ENCODE assay signal across 19 mouse cellular contexts in the genomic region with DNA sequence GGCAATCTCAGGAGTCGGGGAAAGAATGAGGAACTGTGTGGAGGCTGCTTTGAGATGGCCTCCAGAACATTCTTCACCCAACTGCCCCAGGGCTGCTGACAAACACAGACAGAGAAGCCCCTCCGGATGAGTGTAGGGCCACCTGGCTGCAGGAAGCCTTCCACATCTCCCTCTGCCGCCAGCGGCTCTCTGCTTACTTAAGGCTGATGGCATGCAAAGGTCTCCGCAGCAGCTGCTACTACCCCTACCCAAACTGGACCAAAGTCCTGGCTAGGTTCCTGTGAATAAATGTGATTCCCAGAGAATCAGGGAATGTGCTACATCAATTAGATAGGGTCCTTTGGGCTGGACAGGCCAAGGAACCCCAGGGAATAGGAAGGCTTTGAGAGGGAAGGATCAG. TPM values are rescaled to one million over a fixed set of nuclear protein-coding genes. Genes with fewer than 3 reads are reported as not detected.
DNase-seq lines count a peak whose midpoint lies in the region; ATAC-seq and TF ChIP-seq lines count a peak whose summit lies in the region.
"Had no signal": no experiment of that assay in that cellular context is flagged by ENCODE, and none has a peak within 500 bp of the region (broad histone marks: within the 10 kb centered on the region; RNA-seq: fewer than 3 reads in every experiment).

No protein-coding gene starts in this region.

- 61% methylated on average over 5 of the region's 5 CpGs for WGBS in kidney, postnatal 0 days
- WGBS in kidney, adult 2 months: 65% methylated on average over 5 of the region's 5 CpGs
- 49% methylated on average over 5 of the region's 5 CpGs for WGBS in embryonic facial prominence, embryonic 15.5 days
- WGBS in stomach, embryonic 15.5 days: 41% methylated on average over 5 of the region's 5 CpGs
- WGBS in forebrain, embryonic 13.5 days: 83% methylated on average over 5 of the region's 5 CpGs

- no peaks in the 10 kb centered on the region for H3K36me3 ChIP-seq in kidney, postnatal 0 days (ENCODE audit: insufficient read depth, low read length)
- H3K36me3 ChIP-seq in kidney, adult 2 months (ENCODE audit: control insufficient read depth, insufficient read depth, low read length): no peaks in the 10 kb centered on the region
- H3K36me3 ChIP-seq in embryonic facial prominence, embryonic 15.5 days: no peaks in the 10 kb centered on the region
- no peaks in the 10 kb centered on the region for H3K36me3 ChIP-seq in stomach, embryonic 15.5 days
- no peaks in the 10 kb centered on the region for H3K36me3 ChIP-seq in forebrain, embryonic 13.5 days (ENCODE audit: poor library complexity, severe bottlenecking)
- H3K36me3 ChIP-seq: hindbrain, embryonic 13.5 days; midbrain, embryonic 12.5 days had no signal

- TF ChIP-seq CTCF in kidney, postnatal 0 days (IDR thresholded peaks at IDR 0.05; ENCODE audit: low read depth): no peak; the same call in 1 of the 2 replicates
- TF ChIP-seq CTCF in kidney, adult 2 months (conservative IDR thresholded peaks at IDR 0.05; ENCODE audit: insufficient read depth, insufficient read length, low read depth, low read length): no peak

- peak overlapping the region; percentile 48; the same call in 1 of the 2 replicates for H3K27ac ChIP-seq in kidney, postnatal 0 days
- H3K27ac ChIP-seq in kidney, adult 2 months (ENCODE audit: insufficient read depth, low read depth, low read length): no peak overlapping the region
- H3K27ac ChIP-seq in embryonic facial prominence, embryonic 15.5 days (replicated peaks): peak overlapping the region; percentile 58
- peak overlapping the region; percentile 21; the same call in 1 of the 2 replicates for H3K27ac ChIP-seq in stomach, embryonic 15.5 days
- H3K27ac ChIP-seq in forebrain, embryonic 13.5 days: no peak overlapping the region
- H3K27ac ChIP-seq: hindbrain, embryonic 13.5 days; left cerebral cortex, adult 2 months; midbrain, embryonic 12.5 days had no signal

- peak; percentile 30 for DNase-seq in gastrocnemius, postnatal 14 days
- no peak for DNase-seq in gastrocnemius, adult 8-10 months (ENCODE audit: low spot score in 2 of 2)
- DNase-seq in kidney, postnatal 0 days (ENCODE audit: low spot score): no peak
- DNase-seq in kidney, adult 2 months: no peak
- no peak for DNase-seq in cerebellum, adult 9-10 months
- DNase-seq: adrenal gland, postnatal 25 days; cerebellum, postnatal 14 days; forebrain, postnatal 0 days; gastrocnemius, postnatal 36 days; kidney, adult 8-10 months; lung, postnatal 36 days; thymus, postnatal 4 days had no signal

- H3K4me2 ChIP-seq in kidney, postnatal 0 days (ENCODE audit: low read length): no peak overlapping the region
- no peak overlapping the region for H3K4me2 ChIP-seq in embryonic facial prominence, embryonic 15.5 days (replicated peaks)
- H3K4me2 ChIP-seq in stomach, embryonic 15.5 days: no peak overlapping the region
- no peak overlapping the region for H3K4me2 ChIP-seq in forebrain, embryonic 13.5 days
- H3K4me2 ChIP-seq: hindbrain, embryonic 13.5 days; midbrain, embryonic 12.5 days had no signal

- H3K4me1 ChIP-seq in kidney, postnatal 0 days (replicated peaks; ENCODE audit: insufficient read depth, low read length): peaks cover 12% of the 10 kb centered on the region
- H3K4me1 ChIP-seq in kidney, adult 2 months (ENCODE audit: control insufficient read depth, insufficient read depth, low read length): peaks cover 14% of the 10 kb centered on the region
- H3K4me1 ChIP-seq in embryonic facial prominence, embryonic 15.5 days: peaks cover 14% of the 10 kb centered on the region
- H3K4me1 ChIP-seq in stomach, embryonic 15.5 days: peaks cover 4% of the 10 kb centered on the region; the same call in 1 of the 2 replicates
- no peaks in the 10 kb centered on the region for H3K4me1 ChIP-seq in forebrain, embryonic 13.5 days
- H3K4me1 ChIP-seq: hindbrain, embryonic 13.5 days; midbrain, embryonic 12.5 days had no signal

- no peak for TF ChIP-seq POLR2A in kidney, adult 2 months (IDR thresholded peaks at IDR 0.05; ENCODE audit: low read depth, low read length)

- H3K9me3 ChIP-seq in kidney, postnatal 0 days (replicated peaks; ENCODE audit: low read length): no peaks in the 10 kb centered on the region
- no peaks in the 10 kb centered on the region for H3K9me3 ChIP-seq in embryonic facial prominence, embryonic 15.5 days (replicated peaks)
- no peaks in the 10 kb centered on the region for H3K9me3 ChIP-seq in stomach, embryonic 15.5 days
- H3K9me3 ChIP-seq in forebrain, embryonic 13.5 days (replicated peaks): no peaks in the 10 kb centered on the region
- H3K9me3 ChIP-seq: hindbrain, embryonic 13.5 days; midbrain, embryonic 12.5 days had no signal

- intact Hi-C loops in gastrocnemius, postnatal 14 days (cut with DNase I; ENCODE audit: low total_unique reads): no loop called here

- no peak overlapping the region for H3K4me3 ChIP-seq in kidney, postnatal 0 days (replicated peaks; ENCODE audit: low read depth, low read length)
- H3K4me3 ChIP-seq in kidney, adult 2 months (ENCODE audit: insufficient read depth, low read depth, low read length): no peak overlapping the region
- no peak overlapping the region for H3K4me3 ChIP-seq in embryonic facial prominence, embryonic 15.5 days (replicated peaks)
- no peak overlapping the region for H3K4me3 ChIP-seq in stomach, embryonic 15.5 days (replicated peaks)
- no peak overlapping the region for H3K4me3 ChIP-seq in forebrain, embryonic 13.5 days
- H3K4me3 ChIP-seq: hindbrain, embryonic 13.5 days; left cerebral cortex, adult 2 months; midbrain, embryonic 12.5 days had no signal

- H3K27me3 ChIP-seq in kidney, postnatal 0 days (ENCODE audit: insufficient read depth, low read length): no peaks in the 10 kb centered on the region
- no peaks in the 10 kb centered on the region for H3K27me3 ChIP-seq in kidney, adult 2 months (replicated peaks; ENCODE audit: control insufficient read depth, insufficient read depth, low read length)
- no peaks in the 10 kb centered on the region for H3K27me3 ChIP-seq in embryonic facial prominence, embryonic 15.5 days
- no peaks in the 10 kb centered on the region for H3K27me3 ChIP-seq in stomach, embryonic 15.5 days (replicated peaks)
- no peaks in the 10 kb centered on the region for H3K27me3 ChIP-seq in forebrain, embryonic 13.5 days
- H3K27me3 ChIP-seq: hindbrain, embryonic 13.5 days; midbrain, embryonic 12.5 days had no signal

- H3K9ac ChIP-seq in kidney, postnatal 0 days (ENCODE audit: low read depth, low read length): no peak overlapping the region
- H3K9ac ChIP-seq in embryonic facial prominence, embryonic 15.5 days: no peak overlapping the region
- no peak overlapping the region for H3K9ac ChIP-seq in stomach, embryonic 15.5 days
- H3K9ac ChIP-seq in forebrain, embryonic 13.5 days: no peak overlapping the region
- H3K9ac ChIP-seq: forebrain, postnatal 0 days; hindbrain, embryonic 13.5 days; midbrain, embryonic 12.5 days had no signal

- ATAC-seq in kidney, postnatal 0 days (replicated peaks; ENCODE audit: low FRiP score, low read depth): no peak
- ATAC-seq in embryonic facial prominence, embryonic 15.5 days (ENCODE audit: insufficient number of reproducible peaks, low FRiP score, low TSS enrichment, low read depth): no peak
- ATAC-seq in stomach, embryonic 15.5 days (ENCODE audit: insufficient read depth, low FRiP score, low read depth): no peak
- ATAC-seq in forebrain, embryonic 13.5 days: no peak
- ATAC-seq: activated CD4-positive, CD25-positive, alpha-beta regulatory T cell, adult 4 months; forebrain, postnatal 0 days had no signal

RNA-seq across cellular contexts. Expression of gene Dag1, which starts 8.9 kb away (rescaled TPM):
- total RNA-seq in gastrocnemius, postnatal 14 days (2021): 100 to 1,000 TPM; 232 to 238 TPM
- 100 to 1,000 TPM; 159 to 203 (median 172) TPM for total RNA-seq in gastrocnemius, adult 8-10 months (2022)
- 165 and 170 TPM in 2 replicates for polyA plus RNA-seq in kidney, postnatal 0 days (2015; fragmentation: Nextera tagmentation; extraction: Ambion mirVana)
- polyA plus RNA-seq in kidney, adult 2 months (2012; rRNA removed): 66.8 and 67.2 TPM in 2 replicates
- polyA plus RNA-seq in embryonic facial prominence, embryonic 15.5 days (2015; fragmentation: Nextera tagmentation; extraction: Ambion mirVana): 84.0 and 85.9 TPM in 2 replicates
- polyA plus RNA-seq in stomach, embryonic 15.5 days (2015; fragmentation: Nextera tagmentation; extraction: Ambion mirVana): 74.7 and 90.6 TPM in 2 replicates
- polyA plus RNA-seq in forebrain, embryonic 13.5 days (2015; fragmentation: Nextera tagmentation; extraction: Ambion mirVana): 40.8 and 45.4 TPM in 2 replicates

RNA-seq across cellular contexts. Expression of gene Nicn1, which starts 17.5 kb away (rescaled TPM):
- total RNA-seq in gastrocnemius, postnatal 14 days (2021): 1 to 10 TPM; 9.3 to 9.8 TPM
- 10 to 100 TPM in 3 of 4 experiments, 1 to 10 TPM in 1; 8.0 to 13.5 (median 12.4) TPM for total RNA-seq in gastrocnemius, adult 8-10 months (2022)
- polyA plus RNA-seq in kidney, postnatal 0 days (2015; fragmentation: Nextera tagmentation; extraction: Ambion mirVana): 30.1 and 34.5 TPM in 2 replicates
- 38.9 and 39.3 TPM in 2 replicates for polyA plus RNA-seq in kidney, adult 2 months (2012; rRNA removed)
- polyA plus RNA-seq in embryonic facial prominence, embryonic 15.5 days (2015; fragmentation: Nextera tagmentation; extraction: Ambion mirVana): 41.7 and 42.9 TPM in 2 replicates
- polyA plus RNA-seq in stomach, embryonic 15.5 days (2015; fragmentation: Nextera tagmentation; extraction: Ambion mirVana): 27.6 and 31.2 TPM in 2 replicates
- 94.9 and 95.4 TPM in 2 replicates for polyA plus RNA-seq in forebrain, embryonic 13.5 days (2015; fragmentation: Nextera tagmentation; extraction: Ambion mirVana)

RNA-seq across cellular contexts. Expression of gene Amt, which starts 24.0 kb away (rescaled TPM):
- total RNA-seq in gastrocnemius, postnatal 14 days (2021): 1 to 10 TPM in 1 of 2 experiments, under 1 TPM in 1; 0.76 to 1.3 TPM
- total RNA-seq in gastrocnemius, adult 8-10 months (2022): 1 to 10 TPM in 1 of 4 experiments, under 1 TPM in 3; 0.32 to 1.3 (median 0.54) TPM
- polyA plus RNA-seq in kidney, postnatal 0 days (2015; fragmentation: Nextera tagmentation; extraction: Ambion mirVana): 50.5 and 51.2 TPM in 2 replicates
- 77.5 and 84.2 TPM in 2 replicates for polyA plus RNA-seq in kidney, adult 2 months (2012; rRNA removed)
- 10.8 and 11.2 TPM in 2 replicates for polyA plus RNA-seq in embryonic facial prominence, embryonic 15.5 days (2015; fragmentation: Nextera tagmentation; extraction: Ambion mirVana)
- polyA plus RNA-seq in stomach, embryonic 15.5 days (2015; fragmentation: Nextera tagmentation; extraction: Ambion mirVana): 21.8 and 22.3 TPM in 2 replicates
- polyA plus RNA-seq in forebrain, embryonic 13.5 days (2015; fragmentation: Nextera tagmentation; extraction: Ambion mirVana): 25.3 and 26.7 TPM in 2 replicates

RNA-seq across cellular contexts. Expression of gene Rhoa, which starts 33.2 kb away (rescaled TPM):
- total RNA-seq in gastrocnemius, postnatal 14 days (2021): 100 to 1,000 TPM; 159 to 177 TPM
- total RNA-seq in gastrocnemius, adult 8-10 months (2022): 100 to 1,000 TPM in 2 of 4 experiments, 10 to 100 TPM in 2; 87.6 to 104 (median 99.6) TPM
- 448 and 489 TPM in 2 replicates for polyA plus RNA-seq in kidney, postnatal 0 days (2015; fragmentation: Nextera tagmentation; extraction: Ambion mirVana)
- polyA plus RNA-seq in kidney, adult 2 months (2012; rRNA removed): 125 and 179 TPM in 2 replicates
- polyA plus RNA-seq in embryonic facial prominence, embryonic 15.5 days (2015; fragmentation: Nextera tagmentation; extraction: Ambion mirVana): 452 and 468 TPM in 2 replicates
- 452 and 455 TPM in 2 replicates for polyA plus RNA-seq in stomach, embryonic 15.5 days (2015; fragmentation: Nextera tagmentation; extraction: Ambion mirVana)
- polyA plus RNA-seq in forebrain, embryonic 13.5 days (2015; fragmentation: Nextera tagmentation; extraction: Ambion mirVana): 317 and 330 TPM in 2 replicates

RNA-seq across cellular contexts. Expression of gene Tcta, which starts 33.3 kb away (rescaled TPM):
- total RNA-seq in gastrocnemius, postnatal 14 days (2021): 10 to 100 TPM; 24.7 to 26.9 TPM
- total RNA-seq in gastrocnemius, adult 8-10 months (2022): 10 to 100 TPM; 30.8 to 37.3 (median 34.3) TPM
- 47.5 and 49.0 TPM in 2 replicates for polyA plus RNA-seq in kidney, postnatal 0 days (2015; fragmentation: Nextera tagmentation; extraction: Ambion mirVana)
- polyA plus RNA-seq in kidney, adult 2 months (2012; rRNA removed): 53.0 and 55.3 TPM in 2 replicates
- 41.3 and 51.6 TPM in 2 replicates for polyA plus RNA-seq in embryonic facial prominence, embryonic 15.5 days (2015; fragmentation: Nextera tagmentation; extraction: Ambion mirVana)
- 40.0 and 42.1 TPM in 2 replicates for polyA plus RNA-seq in stomach, embryonic 15.5 days (2015; fragmentation: Nextera tagmentation; extraction: Ambion mirVana)
- polyA plus RNA-seq in forebrain, embryonic 13.5 days (2015; fragmentation: Nextera tagmentation; extraction: Ambion mirVana): 30.9 and 38.1 TPM in 2 replicates

Comparison
In these comparisons a context has a peak if more than half of its experiments do, and no peak if none do; other contexts are left out.
1. H3K27ac ChIP-seq: peak in kidney, postnatal 0 days (single experiment), embryonic facial prominence, embryonic 15.5 days (single experiment) and stomach, embryonic 15.5 days (single experiment); none in kidney, adult 2 months (single experiment) and forebrain, embryonic 13.5 days (single experiment).